Comparison of ENCODE assay signal across 27 mouse cellular contexts in genomic region chr19:59264838-59265532, GRCm38 (mm10). TPM values are rescaled to one million over a fixed set of nuclear protein-coding genes. Genes with fewer than 3 reads are reported as not detected.
A peak's percentile ranks its signal among the peaks of the same experiment; 100 is the strongest.
DNase-seq lines count a peak whose midpoint lies in the region; ATAC-seq and TF ChIP-seq lines count a peak whose summit lies in the region.
"Had no signal": no experiment of that assay in that cellular context is flagged by ENCODE, and none has a peak within 500 bp of the region (broad histone marks: within the 10 kb centered on the region; RNA-seq: fewer than 3 reads in every experiment).

No protein-coding gene starts in this region.

- peaks cover 56% of the 10 kb centered on the region for H3K4me1 ChIP-seq in midbrain, embryonic 10.5 days
- H3K4me1 ChIP-seq in midbrain, postnatal 0 days (ENCODE audit: insufficient read depth, low read length) = peaks cover 11% of the 10 kb centered on the region; the same call in 1 of the 2 replicates
- peaks cover 22% of the 10 kb centered on the region for H3K4me1 ChIP-seq in forebrain, embryonic 14.5 days (ENCODE audit: control insufficient read depth, insufficient read depth, low read length)
- H3K4me1 ChIP-seq in midbrain, embryonic 11.5 days (ENCODE audit: control insufficient read depth, insufficient read depth, low read length) = peaks cover 36% of the 10 kb centered on the region
- peaks cover 17% of the 10 kb centered on the region for H3K4me1 ChIP-seq in liver, embryonic 12.5 days
- H3K4me1 ChIP-seq in liver, postnatal 0 days (ENCODE audit: insufficient read depth) = peaks cover 8% of the 10 kb centered on the region

- no peak for DNase-seq in midbrain, embryonic 10.5 days (ENCODE audit: low spot score)
- DNase-seq in midbrain, postnatal 0 days (ENCODE audit: low spot score) = no peak
- DNase-seq in forebrain, embryonic 14.5 days (ENCODE audit: low spot score) = peak; percentile 83
- DNase-seq in midbrain, embryonic 11.5 days (ENCODE audit: low spot score, missing footprints) = peak; percentile 88
- no peak for DNase-seq in thymus, postnatal 10 days (ENCODE audit: low spot score in 2 of 2)
- no peak for DNase-seq in liver, postnatal 0 days
- DNase-seq: adrenal gland, adult 8-10 months; cerebellum, adult 9-10 months; gastrocnemius, postnatal 25 days; heart, postnatal 4 days; layer of hippocampus, postnatal 36 days; liver, embryonic 13.5 days; lung, postnatal 36 days; thymus, adult 2 months had no signal

- H3K27me3 ChIP-seq in midbrain, embryonic 10.5 days (ENCODE audit: low read depth, poor library complexity, severe bottlenecking) = peaks cover 86% of the 10 kb centered on the region
- H3K27me3 ChIP-seq in midbrain, postnatal 0 days (ENCODE audit: insufficient read depth, low read length) = peaks cover 11% of the 10 kb centered on the region; the same call in 1 of the 2 replicates
- H3K27me3 ChIP-seq in forebrain, embryonic 14.5 days (replicated peaks; ENCODE audit: control insufficient read depth, insufficient read depth, low read length) = peaks cover 6% of the 10 kb centered on the region; the same call in 1 of the 2 replicates
- H3K27me3 ChIP-seq in midbrain, embryonic 11.5 days (ENCODE audit: control insufficient read depth, insufficient read depth, low read length) = peaks cover 40% of the 10 kb centered on the region
- H3K27me3 ChIP-seq in liver, embryonic 12.5 days (replicated peaks) = peaks cover 48% of the 10 kb centered on the region
- peaks cover 18% of the 10 kb centered on the region for H3K27me3 ChIP-seq in liver, postnatal 0 days (ENCODE audit: insufficient read depth, low read length)

- H3K36me3 ChIP-seq in midbrain, embryonic 10.5 days = no peaks in the 10 kb centered on the region
- H3K36me3 ChIP-seq in midbrain, postnatal 0 days (ENCODE audit: insufficient read depth, low read length) = no peaks in the 10 kb centered on the region
- no peaks in the 10 kb centered on the region for H3K36me3 ChIP-seq in forebrain, embryonic 14.5 days (ENCODE audit: control insufficient read depth, insufficient read depth, low read length)
- no peaks in the 10 kb centered on the region for H3K36me3 ChIP-seq in midbrain, embryonic 11.5 days (ENCODE audit: control insufficient read depth, insufficient read depth, low read length)
- no peaks in the 10 kb centered on the region for H3K36me3 ChIP-seq in liver, embryonic 12.5 days
- H3K36me3 ChIP-seq in liver, postnatal 0 days (replicated peaks; ENCODE audit: insufficient read depth, low read length) = no peaks in the 10 kb centered on the region
- H3K36me3 ChIP-seq: heart, embryonic 10.5 days; limb, embryonic 13.5 days; liver, embryonic 13.5 days; lung, embryonic 15.5 days; neural tube, embryonic 15.5 days had no signal

- no peak overlapping the region for H3K4me3 ChIP-seq in midbrain, embryonic 10.5 days
- H3K4me3 ChIP-seq in midbrain, postnatal 0 days (ENCODE audit: low read depth, low read length) = no peak overlapping the region
- no peak overlapping the region for H3K4me3 ChIP-seq in forebrain, embryonic 14.5 days (ENCODE audit: low read depth, low read length)
- H3K4me3 ChIP-seq in midbrain, embryonic 11.5 days (ENCODE audit: low read depth, low read length) = no peak overlapping the region
- no peak overlapping the region for H3K4me3 ChIP-seq in liver, embryonic 12.5 days
- no peak overlapping the region for H3K4me3 ChIP-seq in liver, postnatal 0 days (ENCODE audit: low read depth, low read length)
- H3K4me3 ChIP-seq: heart, embryonic 10.5 days; layer of hippocampus, adult 2 months; limb, embryonic 13.5 days; liver, embryonic 13.5 days; lung, embryonic 15.5 days; neural tube, embryonic 15.5 days had no signal

- WGBS in midbrain, embryonic 10.5 days = 62% methylated on average over 9 of the region's 9 CpGs
- WGBS in midbrain, postnatal 0 days = 59% methylated on average over 9 of the region's 9 CpGs
- 38% methylated on average over 9 of the region's 9 CpGs for WGBS in forebrain, embryonic 14.5 days
- WGBS in midbrain, embryonic 11.5 days = 59% methylated on average over 9 of the region's 9 CpGs
- WGBS in liver, embryonic 12.5 days (ENCODE audit: insufficient replicate concordance) = 65% methylated on average over 9 of the region's 9 CpGs
- 74% methylated on average over 9 of the region's 9 CpGs for WGBS in liver, postnatal 0 days (ENCODE audit: insufficient replicate concordance)

- H3K27ac ChIP-seq in midbrain, embryonic 10.5 days (replicated peaks) = peak overlapping the region; percentile 42; the same call in 1 of the 2 replicates
- H3K27ac ChIP-seq in midbrain, postnatal 0 days (ENCODE audit: low read depth, low read length) = no peak overlapping the region
- peak overlapping the region; percentile 87 for H3K27ac ChIP-seq in forebrain, embryonic 14.5 days (ENCODE audit: low read depth, low read length)
- no peak overlapping the region for H3K27ac ChIP-seq in midbrain, embryonic 11.5 days (ENCODE audit: low read depth, low read length)
- no peak overlapping the region for H3K27ac ChIP-seq in liver, embryonic 12.5 days
- no peak overlapping the region for H3K27ac ChIP-seq in liver, postnatal 0 days (ENCODE audit: low read depth)
- H3K27ac ChIP-seq: heart, embryonic 10.5 days; layer of hippocampus, adult 2 months; limb, embryonic 13.5 days; liver, embryonic 13.5 days; lung, embryonic 15.5 days; neural tube, embryonic 15.5 days had no signal

- H3K9me3 ChIP-seq in midbrain, embryonic 10.5 days (replicated peaks) = no peaks in the 10 kb centered on the region
- H3K9me3 ChIP-seq in midbrain, postnatal 0 days (ENCODE audit: low read length) = no peaks in the 10 kb centered on the region
- no peaks in the 10 kb centered on the region for H3K9me3 ChIP-seq in forebrain, embryonic 14.5 days (replicated peaks; ENCODE audit: control insufficient read depth, low read length)
- H3K9me3 ChIP-seq in midbrain, embryonic 11.5 days (ENCODE audit: control insufficient read depth, low read length) = no peaks in the 10 kb centered on the region
- H3K9me3 ChIP-seq in liver, embryonic 12.5 days (replicated peaks) = no peaks in the 10 kb centered on the region
- H3K9me3 ChIP-seq in liver, postnatal 0 days (ENCODE audit: low read length) = no peaks in the 10 kb centered on the region
- H3K9me3 ChIP-seq: heart, embryonic 10.5 days; limb, embryonic 13.5 days; liver, embryonic 13.5 days; lung, embryonic 15.5 days; neural tube, embryonic 15.5 days had no signal

- ATAC-seq in midbrain, postnatal 0 days (ENCODE audit: low FRiP score) = no peak
- ATAC-seq in forebrain, embryonic 14.5 days = peak; percentile 74
- no peak for ATAC-seq in midbrain, embryonic 11.5 days (ENCODE audit: low FRiP score)
- no peak for ATAC-seq in liver, embryonic 12.5 days
- no peak for ATAC-seq in liver, postnatal 0 days
- ATAC-seq: activated CD4-positive, CD25-positive, alpha-beta regulatory T cell, adult 4 months; intestine, postnatal 0 days had no signal

- H3K9ac ChIP-seq in midbrain, postnatal 0 days (replicated peaks; ENCODE audit: low read length, poor library complexity, severe bottlenecking) = no peak overlapping the region
- H3K9ac ChIP-seq in forebrain, embryonic 14.5 days (ENCODE audit: low read length) = 0 out of 2 replicates have a peak overlapping the region, but pooled peaks have one; percentile 9
- H3K9ac ChIP-seq in midbrain, embryonic 11.5 days (ENCODE audit: low read length) = 0 out of 2 replicates have a peak overlapping the region, but pooled peaks have one; percentile 12
- H3K9ac ChIP-seq in liver, embryonic 12.5 days = no peak overlapping the region
- H3K9ac ChIP-seq in liver, postnatal 0 days (replicated peaks) = no peak overlapping the region
- H3K9ac ChIP-seq: limb, embryonic 13.5 days; liver, embryonic 13.5 days; lung, embryonic 15.5 days; neural tube, embryonic 15.5 days had no signal

- TF ChIP-seq EP300 in liver, postnatal 0 days (IDR thresholded peaks at IDR 0.05; ENCODE audit: low read depth) = no peak

- H3K4me2 ChIP-seq in midbrain, postnatal 0 days (ENCODE audit: low read depth, low read length, poor library complexity, severe bottlenecking) = no peak overlapping the region
- peak overlapping the region; percentile 28; the same call in 1 of the 2 replicates for H3K4me2 ChIP-seq in forebrain, embryonic 14.5 days (ENCODE audit: low read length)
- H3K4me2 ChIP-seq in midbrain, embryonic 11.5 days = no peak overlapping the region
- no peak overlapping the region for H3K4me2 ChIP-seq in liver, embryonic 12.5 days
- no peak overlapping the region for H3K4me2 ChIP-seq in liver, postnatal 0 days (ENCODE audit: low read depth, low read length)
- H3K4me2 ChIP-seq: limb, embryonic 13.5 days; liver, embryonic 13.5 days; lung, embryonic 15.5 days; neural tube, embryonic 15.5 days had no signal

- TF ChIP-seq CTCF in midbrain, postnatal 0 days (IDR thresholded peaks at IDR 0.05) = no peak
- TF ChIP-seq CTCF in liver, postnatal 0 days (IDR thresholded peaks at IDR 0.05; ENCODE audit: low read depth) = no peak

RNA-seq across cellular contexts. Expression of gene Slc18a2, which starts 4.3 kb away (rescaled TPM):
- 12.4 and 15.4 TPM in 2 replicates for polyA plus RNA-seq in midbrain, embryonic 10.5 days (2016; fragmentation: Nextera tagmentation; extraction: Ambion mirVana)
- 21.4 and 21.7 TPM in 2 replicates for total RNA-seq in midbrain, postnatal 0 days (2014; rRNA removed)
- polyA plus RNA-seq in midbrain, postnatal 0 days (2015; fragmentation: Nextera tagmentation; extraction: Ambion mirVana) = 19.5 TPM in 2 replicates
- polyA plus RNA-seq in forebrain, embryonic 14.5 days (2014; fragmentation: Nextera tagmentation; extraction: Ambion mirVana) = 25.8 and 28.0 TPM in 2 replicates
- 16.0 and 19.0 TPM in 2 replicates for polyA plus RNA-seq in midbrain, embryonic 11.5 days (2014; fragmentation: Nextera tagmentation; extraction: Ambion mirVana)
- polyA plus RNA-seq in liver, embryonic 12.5 days (2016; fragmentation: Nextera tagmentation; extraction: Ambion mirVana) = 5.1 and 6.0 TPM in 2 replicates
- 1.5 and 1.9 TPM in 2 replicates for polyA plus RNA-seq in liver, postnatal 0 days (2015; fragmentation: Nextera tagmentation; extraction: Ambion mirVana)

RNA-seq across cellular contexts. Expression of gene Kcnk18, which starts 46.0 kb away (rescaled TPM):
- not detected in 2 replicates for polyA plus RNA-seq in midbrain, embryonic 10.5 days (2016; fragmentation: Nextera tagmentation; extraction: Ambion mirVana)
- total RNA-seq in midbrain, postnatal 0 days (2014; rRNA removed) = not detected in 2 replicates
- polyA plus RNA-seq in midbrain, postnatal 0 days (2015; fragmentation: Nextera tagmentation; extraction: Ambion mirVana) = not detected in 2 replicates
- not detected in 2 replicates for polyA plus RNA-seq in forebrain, embryonic 14.5 days (2014; fragmentation: Nextera tagmentation; extraction: Ambion mirVana)
- not detected in 2 replicates for polyA plus RNA-seq in midbrain, embryonic 11.5 days (2014; fragmentation: Nextera tagmentation; extraction: Ambion mirVana)
- polyA plus RNA-seq in liver, embryonic 12.5 days (2016; fragmentation: Nextera tagmentation; extraction: Ambion mirVana) = not detected in 2 replicates
- polyA plus RNA-seq in liver, postnatal 0 days (2015; fragmentation: Nextera tagmentation; extraction: Ambion mirVana) = not detected in 2 replicates
- total RNA-seq: adrenal gland, adult 8-10 months; gastrocnemius, postnatal 25 days; heart, postnatal 4 days; layer of hippocampus, adult 2 months; layer of hippocampus, postnatal 36 days; left cerebral cortex, postnatal 14 days had no signal
- polyA plus RNA-seq: activated CD4-positive, CD25-positive, alpha-beta regulatory T cell, adult 4 months; C2C12; heart, embryonic 10.5 days; heart, embryonic 16.5 days; intestine, postnatal 0 days; kidney, embryonic 14.5 days; liver, embryonic 13.5 days; lung, embryonic 15.5 days; stomach, embryonic 16.5 days; thymus, adult 2 months had no signal

RNA-seq across cellular contexts. Expression of gene Rps12-ps3, which starts 57.1 kb away (rescaled TPM):
- polyA plus RNA-seq in midbrain, embryonic 10.5 days (2016; fragmentation: Nextera tagmentation; extraction: Ambion mirVana) = 4.5 and 17.0 TPM in 2 replicates
- 77.4 and 105 TPM in 2 replicates for total RNA-seq in midbrain, postnatal 0 days (2014; rRNA removed)
- 9.1 and 9.7 TPM in 2 replicates for polyA plus RNA-seq in midbrain, postnatal 0 days (2015; fragmentation: Nextera tagmentation; extraction: Ambion mirVana)
- 9.8 and 28.2 TPM in 2 replicates for polyA plus RNA-seq in forebrain, embryonic 14.5 days (2014; fragmentation: Nextera tagmentation; extraction: Ambion mirVana)
- 15.1 and 25.5 TPM in 2 replicates for polyA plus RNA-seq in midbrain, embryonic 11.5 days (2014; fragmentation: Nextera tagmentation; extraction: Ambion mirVana)
- 8.7 and 15.2 TPM in 2 replicates for polyA plus RNA-seq in liver, embryonic 12.5 days (2016; fragmentation: Nextera tagmentation; extraction: Ambion mirVana)
- 12.3 and 24.8 TPM in 2 replicates for polyA plus RNA-seq in liver, postnatal 0 days (2015; fragmentation: Nextera tagmentation; extraction: Ambion mirVana)

Comparison
In these comparisons a context has a peak if more than half of its experiments do, and no peak if none do; other contexts are left out.
1. DNase-seq: peak in forebrain, embryonic 14.5 days (single experiment) and midbrain, embryonic 11.5 days (single experiment); none in midbrain, embryonic 10.5 days (single experiment), midbrain, postnatal 0 days (single experiment), thymus, postnatal 10 days (0 of 2) and liver, postnatal 0 days (single experiment).
2. H3K27ac ChIP-seq: peak in midbrain, embryonic 10.5 days (single experiment) and forebrain, embryonic 14.5 days (single experiment); none in midbrain, postnatal 0 days (single experiment), midbrain, embryonic 11.5 days (single experiment), liver, embryonic 12.5 days (single experiment) and liver, postnatal 0 days (single experiment).
3. H3K9ac ChIP-seq: peak in forebrain, embryonic 14.5 days (single experiment) and midbrain, embryonic 11.5 days (single experiment); none in midbrain, postnatal 0 days (single experiment), liver, embryonic 12.5 days (single experiment) and liver, postnatal 0 days (single experiment).